Comparison of ENCODE assay signal across 1 mouse cellular context in the genomic region with DNA sequence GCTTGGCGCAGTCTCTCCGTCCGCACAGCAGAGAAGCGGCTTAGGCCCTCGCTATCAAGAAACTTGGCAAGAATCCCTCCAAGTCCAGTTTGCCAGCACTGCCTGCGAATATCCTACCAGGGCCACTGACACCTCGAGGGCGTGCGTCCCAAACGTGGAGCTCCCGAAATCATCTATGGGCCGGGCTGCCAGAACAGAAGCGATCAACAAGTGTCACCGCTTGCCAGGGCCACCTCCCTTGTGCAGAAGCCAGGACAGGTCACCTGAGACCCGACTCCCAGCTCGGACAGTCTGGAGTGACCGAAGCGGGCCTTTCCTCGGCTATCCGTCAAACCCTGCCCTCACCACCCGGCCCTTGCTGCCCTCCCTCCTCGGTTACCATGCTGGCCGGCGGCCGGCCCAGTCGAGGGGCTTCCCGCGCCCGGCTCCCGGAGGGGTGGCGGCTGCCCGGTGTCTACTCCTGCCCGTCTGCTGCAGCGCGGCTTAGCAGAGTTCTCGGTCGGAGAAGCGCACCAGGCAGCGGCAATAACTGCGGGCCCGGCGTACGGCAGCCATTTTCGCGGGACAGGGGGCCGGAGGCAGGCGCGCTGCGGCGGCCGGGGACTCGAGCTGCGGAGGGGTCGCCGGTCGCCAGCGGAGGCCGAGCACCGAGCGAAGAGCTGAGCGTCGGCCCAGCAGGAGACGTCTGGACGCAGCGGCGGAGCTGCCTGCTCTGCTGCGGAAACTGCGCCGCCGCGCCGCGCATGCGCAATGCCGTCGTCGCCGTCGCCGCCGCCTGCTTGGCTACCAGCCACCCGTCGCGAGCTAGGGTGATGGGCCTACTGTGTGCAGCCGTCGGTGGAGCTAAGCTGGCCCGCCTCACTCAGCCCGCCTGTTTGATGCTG.
TF ChIP-seq lines count a peak whose summit lies in the region.

No protein-coding gene starts in this region.

TF ChIP-seq in MEL, 35 proteins besides CTCF, POLR2A, EP300 and RAD21 (continued from another document):
- no peak; the same call in 1 of the 2 replicates for TF ChIP-seq KAT2A (conservative IDR thresholded peaks at IDR 0.05; ENCODE audit: low read depth, low read length)
- TF ChIP-seq MAFK (IDR thresholded peaks at IDR 0.05; ENCODE audit: borderline replicate concordance, low read depth, low read length), result no peak
- 0 out of 2 replicates have a peak, but pooled peaks have one; percentile 26 for TF ChIP-seq ELF1 (IDR thresholded peaks at IDR 0.05; ENCODE audit: low read depth, low read length)
- no peak for TF ChIP-seq TAL1 (IDR thresholded peaks at IDR 0.05; ENCODE audit: low read length)
- no peak for TF ChIP-seq GABPA (IDR thresholded peaks at IDR 0.05; ENCODE audit: low read depth, low read length)
- no peak for TF ChIP-seq JUND (IDR thresholded peaks at IDR 0.05; ENCODE audit: low read depth, low read length)
- TF ChIP-seq HCFC1 (IDR thresholded peaks at IDR 0.05; ENCODE audit: low read depth, low read length), result peak; percentile 30; the same call in 1 of the 2 replicates
- peak; percentile 80 for TF ChIP-seq MYC (IDR thresholded peaks at IDR 0.05; ENCODE audit: low read depth, low read length)
- TF ChIP-seq NELFE (IDR thresholded peaks at IDR 0.05; ENCODE audit: low read depth, low read length), result peak; percentile 91
- no peak; the same call in 1 of the 2 replicates for TF ChIP-seq ETS1 (IDR thresholded peaks at IDR 0.05; ENCODE audit: low read depth, low read length)
- no peak for TF ChIP-seq MEF2A (IDR thresholded peaks at IDR 0.05; ENCODE audit: extremely low read depth, insufficient replicate concordance, low read depth, low read length, poor library complexity, severe bottlenecking)
- peak; percentile 75 for TF ChIP-seq TCF12 (IDR thresholded peaks at IDR 0.05; ENCODE audit: low read depth, low read length)
- TF ChIP-seq TBP (IDR thresholded peaks at IDR 0.05; ENCODE audit: low read depth, low read length), result peak; percentile 28; the same call in 1 of the 2 replicates
- no peak for TF ChIP-seq SMC3 (IDR thresholded peaks at IDR 0.05; ENCODE audit: low read depth, low read length)
- peak; percentile 80 for TF ChIP-seq POLR2AphosphoS2 (IDR thresholded peaks at IDR 0.05; ENCODE audit: low read length)
- TF ChIP-seq MXI1 (IDR thresholded peaks at IDR 0.05; ENCODE audit: low read depth, low read length), result peak; percentile 87
- no peak for TF ChIP-seq BHLHE40 (IDR thresholded peaks at IDR 0.05; ENCODE audit: borderline replicate concordance, low read depth, low read length)
- peak; percentile 100 for TF ChIP-seq ZKSCAN1 (IDR thresholded peaks at IDR 0.05; ENCODE audit: low read depth, low read length)
- TF ChIP-seq GATA1 (IDR thresholded peaks at IDR 0.05; ENCODE audit: low read depth, low read length), result no peak
- TF ChIP-seq MYB (IDR thresholded peaks at IDR 0.05; ENCODE audit: low read depth, low read length), result 0 out of 2 replicates have a peak, but pooled peaks have one; percentile 29
- TF ChIP-seq MAZ (IDR thresholded peaks at IDR 0.05; ENCODE audit: low read depth, low read length), result 0 out of 2 replicates have a peak, but pooled peaks have one; percentile 26
- no peak for TF ChIP-seq ZC3H11A (IDR thresholded peaks at IDR 0.05; ENCODE audit: low read depth, low read length)
- TF ChIP-seq NRF1 (IDR thresholded peaks at IDR 0.05; ENCODE audit: insufficient read depth, low read depth, low read length, poor library complexity, severe bottlenecking), result peak; percentile 91
- TF ChIP-seq SIN3A (IDR thresholded peaks at IDR 0.05; ENCODE audit: low read length), result no peak; the same call in 1 of the 2 replicates
